Mouse (Mus musculus): ENCODE measurements around the gene Cmss1. TPM values are rescaled to one million over a fixed set of nuclear protein-coding genes. Genes with fewer than 3 reads are reported as not detected.

Cmss1 gene
- total RNA-seq, 2 experiments from 2014 or later: 15.9 to 16.1 TPM

GRCm38 (mm10) chr16:57440706-57441437 lies 165.8 kb downstream of the Cmss1 start:
- DNase-seq (ENCODE audit: low spot score in 2 of 2): no peak
- intact Hi-C loops (cut with DNase I): no loop called here

- intact Hi-C loops (cut with DNase I): no loop called here
- DNase-seq (ENCODE audit: low spot score in 2 of 2): no peak
Observed at GRCm38 (mm10) chr16:57439206-57439605, 167.5 kb downstream of the Cmss1 start.

GRCm38 (mm10) chr16:57438288-57438685 lies 168.4 kb downstream of the Cmss1 start:
- no peak for DNase-seq (ENCODE audit: low spot score in 2 of 2)
- intact Hi-C loops (cut with DNase I): no loop called here

GRCm38 (mm10) chr16:57437523-57438287 lies 169.0 kb downstream of the Cmss1 start:
- DNase-seq (ENCODE audit: low spot score in 2 of 2): no peak
- intact Hi-C loops (cut with DNase I): no loop called here

- intact Hi-C loops (cut with DNase I): no loop called here
- no peak for DNase-seq (ENCODE audit: low spot score in 2 of 2)
Observed at GRCm38 (mm10) chr16:57434640-57435039, 172.0 kb downstream of the Cmss1 start.

- intact Hi-C loops (cut with DNase I): no loop called here
- no peak for DNase-seq (ENCODE audit: low spot score in 2 of 2)
Observed at GRCm38 (mm10) chr16:57433671-57434070, 173.0 kb downstream of the Cmss1 start.

GRCm38 (mm10) chr16:57433173-57433572 lies 173.5 kb downstream of the Cmss1 start:
- intact Hi-C loops (cut with DNase I): no loop called here
- no peak for DNase-seq (ENCODE audit: low spot score in 2 of 2)

- intact Hi-C loops (cut with DNase I): no loop called here
- no peak for DNase-seq (ENCODE audit: low spot score in 2 of 2)
Observed at GRCm38 (mm10) chr16:57431294-57431693, 175.4 kb downstream of the Cmss1 start.

- no peak for DNase-seq (ENCODE audit: low spot score in 2 of 2)
- intact Hi-C loops (cut with DNase I): no loop called here
Observed at GRCm38 (mm10) chr16:57428977-57429376, 177.7 kb downstream of the Cmss1 start.

GRCm38 (mm10) chr16:57427516-57428285 lies 179.0 kb downstream of the Cmss1 start:
- intact Hi-C loops (cut with DNase I): no loop called here

GRCm38 (mm10) chr16:57426680-57427079 lies 180.0 kb downstream of the Cmss1 start:
- intact Hi-C loops (cut with DNase I): no loop called here
- no peak for DNase-seq (ENCODE audit: low spot score in 2 of 2)

More at GRCm38 (mm10) chr16:57427516-57428285, 179.0 kb downstream of the Cmss1 start:
- DNase-seq (ENCODE audit: low spot score in 2 of 2): no peak

GRCm38 (mm10) chr16:57423001-57423800 lies 183.5 kb downstream of the Cmss1 start:
- DNase-seq (ENCODE audit: low spot score in 2 of 2): no peak
- intact Hi-C loops (cut with DNase I): no loop called here

- no peak for DNase-seq (ENCODE audit: low spot score in 2 of 2)
- intact Hi-C loops (cut with DNase I): no loop called here
Observed at GRCm38 (mm10) chr16:57421680-57422417, 184.8 kb downstream of the Cmss1 start.

- no peak for DNase-seq (ENCODE audit: low spot score in 2 of 2)
- intact Hi-C loops (cut with DNase I): no loop called here
Observed at GRCm38 (mm10) chr16:57420773-57421556, 185.7 kb downstream of the Cmss1 start.

GRCm38 (mm10) chr16:57419881-57420280 lies 186.8 kb downstream of the Cmss1 start:
- no peak for DNase-seq (ENCODE audit: low spot score in 2 of 2)
- intact Hi-C loops (cut with DNase I): no loop called here

GRCm38 (mm10) chr16:57419332-57419731 lies 187.3 kb downstream of the Cmss1 start:
- DNase-seq (ENCODE audit: low spot score in 2 of 2): no peak
- intact Hi-C loops (cut with DNase I): no loop called here

- no peak for DNase-seq (ENCODE audit: low spot score in 2 of 2)
- intact Hi-C loops (cut with DNase I): no loop called here
Observed at GRCm38 (mm10) chr16:57417955-57418354, 188.7 kb downstream of the Cmss1 start.

- intact Hi-C loops (cut with DNase I): no loop called here
- no peak for DNase-seq (ENCODE audit: low spot score in 2 of 2)
Observed at GRCm38 (mm10) chr16:57417017-57417416, 189.6 kb downstream of the Cmss1 start.

Data from left cerebral cortex, postnatal 25 days (tissue).